Comparison of ENCODE assay signal across 27 mouse cellular contexts in the genomic region with DNA sequence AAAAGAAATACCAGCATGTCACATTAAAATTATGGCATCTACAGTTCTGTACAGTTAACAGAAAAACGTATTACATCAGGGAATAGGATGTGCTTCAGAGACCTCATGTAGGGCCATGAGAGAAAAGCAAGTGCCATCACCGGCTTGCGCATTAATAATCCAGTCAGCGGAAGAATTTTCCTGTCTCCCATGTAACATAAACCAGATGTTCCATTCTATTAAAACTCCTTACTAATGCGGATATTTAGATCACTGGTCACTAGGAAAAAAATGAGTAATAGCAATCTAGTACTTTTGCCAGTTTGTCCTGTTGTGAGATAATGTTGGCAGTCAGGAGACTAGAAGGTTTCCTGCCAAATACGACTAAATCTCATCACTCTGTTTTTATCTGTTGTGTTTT.
DNase-seq lines count a peak whose midpoint lies in the region; ATAC-seq and TF ChIP-seq lines count a peak whose summit lies in the region.
"Had no signal": no experiment of that assay in that cellular context is flagged by ENCODE, and none has a peak within 500 bp of the region (broad histone marks: within the 10 kb centered on the region; RNA-seq: fewer than 3 reads in every experiment).

No protein-coding gene starts in this region.

- H3K4me2 ChIP-seq in lung, postnatal 0 days (replicated peaks; ENCODE audit: low read depth, low read length): no peak overlapping the region
- H3K4me2 ChIP-seq in forebrain, embryonic 16.5 days (ENCODE audit: low read length): no peak overlapping the region
- H3K4me2 ChIP-seq: embryonic facial prominence, embryonic 15.5 days; heart, embryonic 12.5 days; hindbrain, embryonic 15.5 days; kidney, embryonic 15.5 days; limb, embryonic 15.5 days; liver, embryonic 13.5 days; midbrain, embryonic 15.5 days had no signal

- H3K36me3 ChIP-seq in lung, postnatal 0 days (ENCODE audit: insufficient read depth, low read length): no peaks in the 10 kb centered on the region
- no peaks in the 10 kb centered on the region for H3K36me3 ChIP-seq in forebrain, embryonic 16.5 days (ENCODE audit: control insufficient read depth, insufficient read depth)
- H3K36me3 ChIP-seq: embryonic facial prominence, embryonic 15.5 days; heart, embryonic 12.5 days; hindbrain, embryonic 10.5 days; hindbrain, embryonic 15.5 days; kidney, embryonic 15.5 days; limb, embryonic 15.5 days; liver, embryonic 13.5 days; midbrain, embryonic 15.5 days had no signal

- no peak for TF ChIP-seq EP300 in lung, postnatal 0 days (IDR thresholded peaks at IDR 0.05)

- H3K9me3 ChIP-seq in lung, postnatal 0 days (ENCODE audit: low read length): no peaks in the 10 kb centered on the region
- no peaks in the 10 kb centered on the region for H3K9me3 ChIP-seq in forebrain, embryonic 16.5 days (ENCODE audit: control insufficient read depth, low read length)
- H3K9me3 ChIP-seq: embryonic facial prominence, embryonic 15.5 days; heart, embryonic 12.5 days; hindbrain, embryonic 10.5 days; hindbrain, embryonic 15.5 days; kidney, embryonic 15.5 days; limb, embryonic 15.5 days; liver, embryonic 13.5 days; midbrain, embryonic 15.5 days had no signal

- no peak overlapping the region for H3K4me3 ChIP-seq in lung, postnatal 0 days (ENCODE audit: low read depth, low read length)
- no peak overlapping the region for H3K4me3 ChIP-seq in embryonic fibroblast, embryonic 13.5 days (ENCODE audit: insufficient read depth, low read length)
- no peak overlapping the region for H3K4me3 ChIP-seq in forebrain, embryonic 16.5 days (replicated peaks; ENCODE audit: low read length)
- H3K4me3 ChIP-seq: embryonic facial prominence, embryonic 15.5 days; heart, embryonic 12.5 days; hindbrain, embryonic 10.5 days; hindbrain, embryonic 15.5 days; kidney, embryonic 15.5 days; limb, embryonic 15.5 days; liver, embryonic 13.5 days; midbrain, embryonic 15.5 days had no signal

- H3K4me1 ChIP-seq in lung, postnatal 0 days (ENCODE audit: insufficient read depth, low read depth, low read length): no peaks in the 10 kb centered on the region
- H3K4me1 ChIP-seq in embryonic fibroblast, embryonic 13.5 days (ENCODE audit: control insufficient read depth, insufficient read depth, low read length): peaks cover 5% of the 10 kb centered on the region; the same call in 1 of the 2 replicates
- H3K4me1 ChIP-seq in forebrain, embryonic 16.5 days (replicated peaks; ENCODE audit: control insufficient read depth, insufficient read depth, low read length): peaks cover 6% of the 10 kb centered on the region; the same call in 1 of the 2 replicates
- H3K4me1 ChIP-seq: embryonic facial prominence, embryonic 15.5 days; hindbrain, embryonic 10.5 days; hindbrain, embryonic 15.5 days; kidney, embryonic 15.5 days; limb, embryonic 15.5 days; liver, embryonic 13.5 days; midbrain, embryonic 15.5 days had no signal

- H3K27ac ChIP-seq in lung, postnatal 0 days (ENCODE audit: low read length): no peak overlapping the region
- peak overlapping the region; percentile 66; the same call in 1 of the 2 replicates for H3K27ac ChIP-seq in embryonic fibroblast, embryonic 13.5 days (ENCODE audit: insufficient read depth, low read length)
- no peak overlapping the region for H3K27ac ChIP-seq in forebrain, embryonic 16.5 days (ENCODE audit: low read length)
- H3K27ac ChIP-seq: embryonic facial prominence, embryonic 15.5 days; hindbrain, embryonic 10.5 days; hindbrain, embryonic 15.5 days; kidney, embryonic 15.5 days; limb, embryonic 15.5 days; liver, embryonic 13.5 days; midbrain, embryonic 15.5 days had no signal

- no peaks in the 10 kb centered on the region for H3K27me3 ChIP-seq in lung, postnatal 0 days (replicated peaks; ENCODE audit: insufficient read depth, low read length)
- no peaks in the 10 kb centered on the region for H3K27me3 ChIP-seq in forebrain, embryonic 16.5 days (replicated peaks; ENCODE audit: control insufficient read depth, insufficient read depth, low read length)
- H3K27me3 ChIP-seq: embryonic facial prominence, embryonic 15.5 days; heart, embryonic 12.5 days; hindbrain, embryonic 15.5 days; kidney, embryonic 15.5 days; limb, embryonic 15.5 days; liver, embryonic 13.5 days; midbrain, embryonic 15.5 days had no signal

- TF ChIP-seq CTCF in lung, postnatal 0 days (IDR thresholded peaks at IDR 0.05): no peak
- TF ChIP-seq CTCF in embryonic fibroblast, embryonic 13.5 days (IDR thresholded peaks at IDR 0.05; ENCODE audit: borderline replicate concordance, insufficient read depth, low read length): no peak

- DNase-seq in heart, adult 8-10 months (ENCODE audit: low spot score): peak; percentile 3
- no peak for DNase-seq in heart, adult 11 months
- peak; percentile 22 for DNase-seq in lung, postnatal 0 days (ENCODE audit: low spot score)
- DNase-seq in lung, postnatal 25 days (ENCODE audit: low spot score): no peak
- DNase-seq in cerebellum, postnatal 10 days: no peak
- DNase-seq: adrenal gland, adult 8-10 months; cerebellum, adult 9-10 months; gastrocnemius, postnatal 25 days; heart, adult 18-20 months; kidney, adult 18-20 months; liver, embryonic 13.5 days; lung, adult 18-20 months; lung, postnatal 36 days; right cerebral cortex, postnatal 25 days; spleen, adult 18-20 months; thymus, postnatal 25 days had no signal

- 64% methylated on average over 6 of the region's 6 CpGs for WGBS in lung, postnatal 0 days
- WGBS in forebrain, embryonic 16.5 days: 91% methylated on average over 6 of the region's 6 CpGs

- ATAC-seq in lung, postnatal 0 days: no peak
- ATAC-seq in forebrain, embryonic 16.5 days: no peak
- ATAC-seq: activated CD4-positive, CD25-positive, alpha-beta regulatory T cell, adult 4 months; forebrain, embryonic 14.5 days; midbrain, embryonic 15.5 days had no signal

- TF ChIP-seq POLR2A in embryonic fibroblast, embryonic 13.5 days (IDR thresholded peaks at IDR 0.05; ENCODE audit: low read depth, low read length): no peak

- no peak overlapping the region for H3K9ac ChIP-seq in lung, postnatal 0 days (replicated peaks; ENCODE audit: low read depth)
- no peak overlapping the region for H3K9ac ChIP-seq in forebrain, embryonic 16.5 days (replicated peaks; ENCODE audit: low read depth, low read length)
- H3K9ac ChIP-seq: embryonic facial prominence, embryonic 15.5 days; heart, embryonic 12.5 days; hindbrain, embryonic 15.5 days; kidney, embryonic 15.5 days; limb, embryonic 15.5 days; liver, embryonic 13.5 days; midbrain, embryonic 15.5 days had no signal

Comparison
In these comparisons a context has a peak if more than half of its experiments do, and no peak if none do; other contexts are left out.
1. DNase-seq: peak in heart, adult 8-10 months (single experiment) and lung, postnatal 0 days (single experiment); none in heart, adult 11 months (single experiment), lung, postnatal 25 days (single experiment) and cerebellum, postnatal 10 days (0 of 2).